Mouse (Mus musculus) liver, adult 2 months (tissue): Measurements from ENCODE around the gene Tsku.

Source experiments
- CTCF ChIP-seq: fragments of 200-500 bp; IDR thresholded peaks from 2 replicates; pipeline ENCODE4 v1.5.1; 2011; ENCODE audit warnings: low read depth, low read length, control low read depth
- POLR2A ChIP-seq: fragments of 200-500 bp; IDR thresholded peaks from 2 replicates; pipeline ENCODE4 v1.6.1; 2011; ENCODE audit warnings: low read length, control low read depth; ENCODE audit not compliant: insufficient read depth; ENCODE audit errors: extremely low read depth

GRCm38 (mm10) chr7:98332678-98333397 is 28.3 kb downstream of the Tsku start:
- TF ChIP-seq POLR2A: no peak
- TF ChIP-seq CTCF: no peak
